Mouse (Mus musculus): ENCODE results near the gene Taar7a. TPM values are rescaled to one million over a fixed set of nuclear protein-coding genes. Genes with fewer than 3 reads are reported as not detected.

Taar7a gene
- polyA plus RNA-seq (2014; fragmentation: Illumina TruSeq; extraction: RNeasy Lipid Tissue Mini Kit (QIAGEN cat#74804); ENCODE audit: low read depth, low replicate concordance), result not detected

DNA sequence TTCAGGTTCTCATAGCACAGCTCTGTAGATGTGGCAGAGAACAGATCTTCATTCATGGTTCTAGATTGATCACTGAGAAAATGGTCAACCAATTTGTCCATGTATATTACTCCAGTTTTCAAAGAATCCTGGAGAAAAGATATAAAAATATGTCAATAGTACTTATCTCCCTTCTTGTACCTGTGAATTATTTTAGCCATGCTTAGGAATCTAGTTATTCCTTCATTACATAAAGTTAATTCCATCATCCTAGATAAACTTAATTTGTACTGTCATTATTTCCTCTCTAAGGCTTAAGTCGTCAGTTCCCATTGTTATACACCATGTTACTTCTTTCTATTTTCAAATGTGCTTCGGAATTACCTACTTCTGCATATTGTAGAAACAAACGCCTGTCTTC, at the start of gene Taar7a:
TSS of gene Taar7a (minus strand) at position 101 of the 400 bp plus-strand sequence.

DNA sequence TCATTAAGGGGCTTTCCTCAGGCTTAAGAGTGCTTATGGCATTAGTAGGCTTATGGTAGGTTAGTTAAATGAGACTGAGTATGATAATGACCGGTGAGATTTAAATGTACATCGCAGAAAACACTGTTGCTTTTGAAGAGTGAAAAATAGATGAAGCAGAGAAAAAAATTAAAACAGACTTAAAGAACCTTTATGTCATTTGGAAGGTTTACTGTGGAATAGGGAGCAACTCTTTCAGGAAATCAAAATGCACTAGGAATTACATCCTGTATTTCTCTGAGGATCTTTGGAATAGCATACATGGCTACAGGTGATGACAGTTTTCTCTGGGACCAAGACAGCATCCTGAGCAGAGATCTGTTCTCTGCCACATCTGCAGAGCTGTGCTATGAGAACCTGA, 44.0 kb upstream of the Taar7a start, which contains the start of gene Taar7e:
TSS of gene Taar7e (plus strand) at position 301 of the 400 bp plus-strand sequence.

DNA sequence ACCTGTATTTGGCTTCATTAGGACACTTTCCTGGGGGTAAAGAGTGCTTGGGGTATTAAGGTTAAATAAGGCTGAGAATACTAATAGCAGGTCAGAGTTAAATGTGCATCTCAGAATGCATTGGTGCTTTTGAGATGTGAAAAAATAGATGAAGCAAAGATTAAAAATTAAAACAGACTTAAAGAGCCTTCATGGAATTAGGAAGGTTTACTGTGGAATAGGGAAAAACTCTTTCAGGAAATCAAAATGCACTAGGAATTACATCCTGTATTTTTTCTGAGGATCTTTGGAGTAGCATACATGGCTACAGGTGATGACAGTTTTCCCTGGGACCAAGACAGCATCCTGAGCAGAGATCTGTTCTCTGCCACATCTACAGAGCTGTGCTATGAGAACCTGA, 33.6 kb upstream of the Taar7a start, which contains the start of gene Taar7d:
TSS of gene Taar7d (plus strand) at position 301 of the 400 bp plus-strand sequence.

DNA sequence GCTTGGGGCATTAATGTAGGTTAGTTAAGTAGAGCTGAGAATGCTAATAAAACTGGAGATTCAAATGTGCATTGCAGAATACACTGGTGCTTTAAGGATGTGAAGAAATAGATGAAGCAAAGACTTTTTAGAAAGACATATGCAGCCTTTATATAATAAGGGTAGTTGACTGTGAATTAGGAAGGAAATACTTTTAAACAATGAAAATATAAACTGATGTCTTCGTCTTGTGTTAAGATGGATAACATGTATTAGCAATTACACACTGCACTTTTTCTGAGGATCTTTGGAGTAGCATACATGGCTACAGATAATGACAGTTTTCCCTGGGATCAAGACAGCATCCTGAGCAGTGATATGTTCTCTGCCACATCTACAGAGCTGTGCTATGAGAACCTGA, 6.4 kb upstream of the Taar7a start, which contains the start of gene Taar7b:
TSS of gene Taar7b (plus strand) at position 301 of the 400 bp plus-strand sequence.

DNA sequence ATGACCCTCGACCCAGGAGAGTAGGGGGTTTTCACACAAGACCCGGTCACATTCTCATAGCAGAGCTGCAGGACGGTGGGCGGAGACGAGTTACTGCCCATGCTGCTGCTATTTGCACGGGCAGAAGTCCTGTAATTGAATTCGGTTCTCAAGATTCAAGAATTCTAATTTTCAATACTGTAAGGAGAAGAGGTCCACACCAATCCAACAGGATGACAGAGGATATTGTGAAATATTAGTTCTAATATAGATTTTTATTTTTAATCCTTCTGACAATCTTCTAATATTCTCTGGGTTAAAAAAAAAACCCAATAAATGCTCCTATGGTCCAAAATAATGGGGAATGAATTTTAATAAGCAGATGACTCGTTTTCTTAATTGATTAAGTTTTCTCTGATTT, 7.7 kb downstream of the Taar7a start, which contains the start of gene Taar6:
TSS of gene Taar6 (minus strand) at position 101 of the 400 bp plus-strand sequence.

DNA sequence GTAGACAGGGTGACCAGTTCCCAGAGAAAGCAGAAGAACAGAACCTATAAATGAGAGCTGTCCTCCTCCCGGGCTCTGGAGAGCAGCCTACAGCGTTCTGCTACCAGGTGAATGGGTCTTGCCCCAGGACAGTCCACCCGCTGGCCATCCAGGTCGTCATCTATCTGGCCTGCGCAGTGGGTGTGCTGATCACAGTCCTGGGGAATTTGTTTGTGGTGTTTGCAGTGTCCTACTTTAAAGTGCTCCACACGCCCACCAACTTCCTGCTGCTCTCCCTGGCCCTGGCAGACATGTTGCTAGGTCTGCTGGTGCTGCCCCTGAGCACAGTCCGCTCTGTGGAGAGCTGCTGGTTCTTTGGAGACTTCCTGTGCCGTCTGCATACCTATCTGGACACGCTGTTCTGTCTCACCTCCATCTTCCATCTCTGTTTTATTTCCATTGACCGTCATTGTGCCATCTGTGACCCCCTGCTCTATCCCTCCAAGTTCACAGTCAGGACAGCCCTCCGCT, 22.6 kb downstream of the Taar7a start, which contains the start of gene Taar5:
TSS of gene Taar5 (plus strand) at position 51 of the 510 bp plus-strand sequence.

DNA sequence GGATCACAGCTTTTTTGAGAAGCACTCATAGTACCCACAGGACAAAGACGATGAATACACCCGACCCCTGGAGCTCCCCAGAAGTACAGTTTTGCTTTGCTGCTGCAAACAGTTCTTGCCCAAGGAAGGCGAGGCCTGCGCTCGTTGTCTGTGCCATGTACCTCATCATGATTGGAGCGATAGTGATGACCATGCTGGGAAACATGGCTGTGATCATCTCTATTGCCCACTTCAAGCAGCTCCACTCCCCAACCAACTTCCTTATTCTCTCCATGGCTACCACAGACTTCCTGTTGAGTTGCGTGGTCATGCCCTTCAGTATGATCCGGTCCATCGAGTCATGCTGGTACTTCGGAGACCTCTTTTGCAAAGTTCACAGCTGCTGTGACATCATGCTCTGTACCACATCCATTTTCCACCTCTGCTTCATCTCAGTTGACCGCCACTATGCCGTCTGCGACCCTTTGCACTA, 32.8 kb downstream of the Taar7a start, which contains the start of gene Taar4:
TSS of gene Taar4 (plus strand) at position 51 of the 472 bp plus-strand sequence.

DNA sequence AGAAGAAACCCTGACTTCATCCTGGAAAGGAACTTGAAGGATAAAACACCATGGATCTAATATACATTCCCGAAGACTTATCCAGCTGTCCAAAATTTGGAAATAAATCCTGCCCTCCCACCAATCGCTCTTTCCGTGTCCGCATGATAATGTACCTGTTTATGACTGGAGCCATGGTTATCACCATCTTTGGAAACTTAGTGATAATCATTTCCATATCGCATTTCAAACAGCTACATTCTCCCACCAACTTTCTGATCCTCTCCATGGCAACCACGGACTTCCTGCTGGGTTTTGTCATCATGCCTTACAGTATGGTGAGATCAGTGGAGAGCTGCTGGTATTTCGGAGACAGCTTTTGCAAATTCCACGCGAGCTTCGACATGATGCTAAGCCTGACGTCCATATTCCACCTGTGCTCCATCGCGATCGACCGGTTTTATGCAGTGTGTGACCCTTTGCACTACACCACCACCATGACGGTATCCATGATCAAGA, 43.7 kb downstream of the Taar7a start, which contains the start of gene Taar3:
TSS of gene Taar3 (plus strand) at position 51 of the 498 bp plus-strand sequence.

Other genes with a start within 250 kb of the Taar7a start
- 189 TPM for gene Rps12, start 206.2 kb downstream of the Taar7a start, polyA plus RNA-seq (2014; fragmentation: Illumina TruSeq; extraction: RNeasy Lipid Tissue Mini Kit (QIAGEN cat#74804); ENCODE audit: low read depth, low replicate concordance)
- gene Slc18b1, start 196.5 kb downstream of the Taar7a start, polyA plus RNA-seq (2014; fragmentation: Illumina TruSeq; extraction: RNeasy Lipid Tissue Mini Kit (QIAGEN cat#74804); ENCODE audit: low read depth, low replicate concordance), result 2.9 TPM
- gene Vnn3, start 142.0 kb downstream of the Taar7a start, polyA plus RNA-seq (2014; fragmentation: Illumina TruSeq; extraction: RNeasy Lipid Tissue Mini Kit (QIAGEN cat#74804); ENCODE audit: low read depth, low replicate concordance), result 0.73 TPM
- 1.8 TPM for gene Vnn1, start 98.8 kb downstream of the Taar7a start, polyA plus RNA-seq (2014; fragmentation: Illumina TruSeq; extraction: RNeasy Lipid Tissue Mini Kit (QIAGEN cat#74804); ENCODE audit: low read depth, low replicate concordance)
- gene Taar1, start 73.1 kb downstream of the Taar7a start, polyA plus RNA-seq (2014; fragmentation: Illumina TruSeq; extraction: RNeasy Lipid Tissue Mini Kit (QIAGEN cat#74804); ENCODE audit: low read depth, low replicate concordance), result not detected
- gene Taar2, start 54.9 kb downstream of the Taar7a start, polyA plus RNA-seq (2014; fragmentation: Illumina TruSeq; extraction: RNeasy Lipid Tissue Mini Kit (QIAGEN cat#74804); ENCODE audit: low read depth, low replicate concordance), result not detected
- gene Taar3, start 43.9 kb downstream of the Taar7a start, polyA plus RNA-seq (2014; fragmentation: Illumina TruSeq; extraction: RNeasy Lipid Tissue Mini Kit (QIAGEN cat#74804); ENCODE audit: low read depth, low replicate concordance), result not detected
- gene Taar4, start 33.0 kb downstream of the Taar7a start, polyA plus RNA-seq (2014; fragmentation: Illumina TruSeq; extraction: RNeasy Lipid Tissue Mini Kit (QIAGEN cat#74804); ENCODE audit: low read depth, low replicate concordance), result not detected
- gene Taar5, start 22.8 kb downstream of the Taar7a start, polyA plus RNA-seq (2014; fragmentation: Illumina TruSeq; extraction: RNeasy Lipid Tissue Mini Kit (QIAGEN cat#74804); ENCODE audit: low read depth, low replicate concordance), result not detected
- gene Taar6, start 7.8 kb downstream of the Taar7a start, polyA plus RNA-seq (2014; fragmentation: Illumina TruSeq; extraction: RNeasy Lipid Tissue Mini Kit (QIAGEN cat#74804); ENCODE audit: low read depth, low replicate concordance), result not detected
- gene Taar7b, start 6.5 kb upstream of the Taar7a start, polyA plus RNA-seq (2014; fragmentation: Illumina TruSeq; extraction: RNeasy Lipid Tissue Mini Kit (QIAGEN cat#74804); ENCODE audit: low read depth, low replicate concordance), result not detected
- gene Taar7d, start 33.7 kb upstream of the Taar7a start, polyA plus RNA-seq (2014; fragmentation: Illumina TruSeq; extraction: RNeasy Lipid Tissue Mini Kit (QIAGEN cat#74804); ENCODE audit: low read depth, low replicate concordance), result not detected
- gene Taar7e, start 44.1 kb upstream of the Taar7a start, polyA plus RNA-seq (2014; fragmentation: Illumina TruSeq; extraction: RNeasy Lipid Tissue Mini Kit (QIAGEN cat#74804); ENCODE audit: low read depth, low replicate concordance), result not detected
- not detected for gene Taar7f, start 56.0 kb upstream of the Taar7a start, polyA plus RNA-seq (2014; fragmentation: Illumina TruSeq; extraction: RNeasy Lipid Tissue Mini Kit (QIAGEN cat#74804); ENCODE audit: low read depth, low replicate concordance)
- not detected for gene Taar8a, start 83.0 kb upstream of the Taar7a start, polyA plus RNA-seq (2014; fragmentation: Illumina TruSeq; extraction: RNeasy Lipid Tissue Mini Kit (QIAGEN cat#74804); ENCODE audit: low read depth, low replicate concordance)
- not detected for gene Taar8b, start 98.8 kb upstream of the Taar7a start, polyA plus RNA-seq (2014; fragmentation: Illumina TruSeq; extraction: RNeasy Lipid Tissue Mini Kit (QIAGEN cat#74804); ENCODE audit: low read depth, low replicate concordance)
- gene Taar8c, start 108.4 kb upstream of the Taar7a start, polyA plus RNA-seq (2014; fragmentation: Illumina TruSeq; extraction: RNeasy Lipid Tissue Mini Kit (QIAGEN cat#74804); ENCODE audit: low read depth, low replicate concordance), result not detected
- not detected for gene Taar9, start 116.1 kb upstream of the Taar7a start, polyA plus RNA-seq (2014; fragmentation: Illumina TruSeq; extraction: RNeasy Lipid Tissue Mini Kit (QIAGEN cat#74804); ENCODE audit: low read depth, low replicate concordance)
- gene Stx7, start 155.8 kb upstream of the Taar7a start, polyA plus RNA-seq (2014; fragmentation: Illumina TruSeq; extraction: RNeasy Lipid Tissue Mini Kit (QIAGEN cat#74804); ENCODE audit: low read depth, low replicate concordance), result 25.0 TPM
- 0.25 TPM for gene Moxd1, start 230.0 kb upstream of the Taar7a start, polyA plus RNA-seq (2014; fragmentation: Illumina TruSeq; extraction: RNeasy Lipid Tissue Mini Kit (QIAGEN cat#74804); ENCODE audit: low read depth, low replicate concordance)